Mouse (Mus musculus) T-cell, adult 66 days (primary cell): ENCODE results near the gene Mlc1. TPM values are rescaled to one million over a fixed set of nuclear protein-coding genes. Genes with fewer than 3 reads are reported as not detected.

Source experiments
- total RNA-seq, 2 experiments: library from RNA; stranded (reverse); gene quantifications; 3 replicates in 1 of 2; 4 replicates in 1 of 2; pipeline ENCODE4 v1.2.4; 2023

Gene Mlc1
- total RNA-seq = not detected

GRCm38 (mm10) chr15:88978281-88979137 is at the start of gene Mlc1:
Mlc1 (minus strand) TSS chr15:88979007.

DNA sequence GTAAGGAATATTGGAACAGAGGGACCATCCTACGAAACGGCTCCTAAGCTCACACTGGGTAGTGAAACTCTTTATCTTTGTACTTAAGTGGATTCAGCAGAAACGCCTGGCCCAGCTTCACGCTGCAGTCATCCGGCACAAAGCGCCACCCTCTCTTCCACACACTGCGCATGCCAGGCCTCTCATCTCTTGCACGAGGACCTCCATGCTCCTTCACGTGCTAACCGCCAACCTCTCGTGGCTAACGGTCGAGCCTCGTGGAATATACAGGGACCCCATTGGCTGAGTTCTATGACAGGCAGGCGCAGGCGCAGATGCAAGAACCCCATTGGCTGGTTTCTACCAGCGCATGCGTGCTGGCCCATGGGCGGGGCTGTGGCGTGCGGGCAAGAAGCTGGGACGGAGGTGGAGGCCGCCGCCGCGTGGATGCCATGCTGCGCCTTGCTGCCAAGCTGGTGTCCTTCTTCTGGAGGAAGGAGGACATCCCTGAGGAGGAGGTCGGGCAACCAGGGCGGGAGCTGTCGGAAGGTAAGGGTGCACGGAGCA is 3.8 kb upstream of the Mlc1 start, which contains the start of gene Mov10l1:
Mov10l1 (plus strand) TSS at position 376 of the 546 bp plus-strand sequence.

GRCm38 (mm10) chr15:88954368-88955072 is 24.3 kb downstream of the Mlc1 start, which contains the start of gene Ttll8:
Ttll8 (minus strand) TSS chr15:88954418.

Other genes starting within 250 kb of the Mlc1 start
- gene Brd1, start 244.8 kb downstream of the Mlc1 start, total RNA-seq = 100 to 1,000 TPM; 137 to 153 TPM
- gene Zbed4, start 227.3 kb downstream of the Mlc1 start, total RNA-seq = 10 to 100 TPM; 21.8 to 25.6 TPM
- gene Alg12, start 159.7 kb downstream of the Mlc1 start, total RNA-seq = 10 to 100 TPM; 21.5 to 22.8 TPM
- 10 to 100 TPM; 26.7 to 29.3 TPM for gene Creld2, start 159.4 kb downstream of the Mlc1 start, total RNA-seq
- gene Pim3, start 116.8 kb downstream of the Mlc1 start, total RNA-seq = 10 to 100 TPM; 50.3 to 65.8 TPM
- gene Ttll8, start 24.6 kb downstream of the Mlc1 start, total RNA-seq = not detected
- gene Mov10l1, start 3.9 kb upstream of the Mlc1 start, total RNA-seq = not detected
- not detected for gene Panx2, start 80.7 kb upstream of the Mlc1 start, total RNA-seq
- 10 to 100 TPM; 49.9 to 50.7 TPM for gene Trabd, start 96.1 kb upstream of the Mlc1 start, total RNA-seq
- gene Selenoo, start 110.1 kb upstream of the Mlc1 start, total RNA-seq = 10 to 100 TPM; 25.4 to 26.9 TPM
- gene Tubgcp6, start 144.1 kb upstream of the Mlc1 start, total RNA-seq = 10 to 100 TPM; 39.6 to 44.1 TPM
- 10 to 100 TPM; 23.1 to 23.6 TPM for gene Hdac10, start 149.7 kb upstream of the Mlc1 start, total RNA-seq
- 1 to 10 TPM; 1.9 to 2.6 TPM for gene Mapk12, start 161.7 kb upstream of the Mlc1 start, total RNA-seq
- gene Mapk11, start 170.6 kb upstream of the Mlc1 start, total RNA-seq = 10 to 100 TPM; 20.9 to 25.3 TPM
- 1 to 10 TPM; 1.5 to 2.3 TPM for gene Plxnb2, start 201.8 kb upstream of the Mlc1 start, total RNA-seq
- gene Dennd6b, start 217.5 kb upstream of the Mlc1 start, total RNA-seq = 10 to 100 TPM; 21.4 to 24.4 TPM
- gene Ppp6r2, start 232.5 kb upstream of the Mlc1 start, total RNA-seq = 10 to 100 TPM; 41.2 to 45.4 TPM